Mouse (Mus musculus) adipocyte (in vitro differentiated cells): ENCODE measurements around the gene Osbpl6.

Experiments
- DNase-seq: peaks from one replicate; pipeline ENCODE4 v3.0.0-alpha.2; 2016; ENCODE audit warnings: low spot score

Gene Osbpl6

GRCm38 (mm10) chr2:76498891-76499290, 92.6 kb downstream of the Osbpl6 start:
- DNase-seq: no peak

- no peak for DNase-seq
Observed at GRCm38 (mm10) chr2:76504122-76504839, 98.0 kb downstream of the Osbpl6 start.

GRCm38 (mm10) chr2:76504989-76505388, 98.7 kb downstream of the Osbpl6 start:
- no peak for DNase-seq

GRCm38 (mm10) chr2:76511281-76511721, 105.0 kb downstream of the Osbpl6 start:
- no peak for DNase-seq

GRCm38 (mm10) chr2:76512133-76512532, 105.8 kb downstream of the Osbpl6 start:
- DNase-seq: no peak

GRCm38 (mm10) chr2:76512888-76513287, 106.6 kb downstream of the Osbpl6 start:
- no peak for DNase-seq

- no peak for DNase-seq
Observed at GRCm38 (mm10) chr2:76513296-76513695, 107.0 kb downstream of the Osbpl6 start.

- DNase-seq: no peak
Observed at GRCm38 (mm10) chr2:76517471-76517870, 111.2 kb downstream of the Osbpl6 start.

- no peak for DNase-seq
Observed at GRCm38 (mm10) chr2:76518407-76519063, 112.2 kb downstream of the Osbpl6 start.

GRCm38 (mm10) chr2:76521585-76521984, 115.3 kb downstream of the Osbpl6 start:
- no peak for DNase-seq

GRCm38 (mm10) chr2:76524451-76524850, 118.1 kb downstream of the Osbpl6 start:
- no peak for DNase-seq

GRCm38 (mm10) chr2:76525645-76526044, 119.3 kb downstream of the Osbpl6 start:
- no peak for DNase-seq

GRCm38 (mm10) chr2:76532490-76533126, 126.3 kb downstream of the Osbpl6 start:
- DNase-seq: no peak

GRCm38 (mm10) chr2:76534932-76535331, 128.6 kb downstream of the Osbpl6 start:
- no peak for DNase-seq

GRCm38 (mm10) chr2:76541900-76542299, 135.6 kb downstream of the Osbpl6 start:
- DNase-seq: no peak

GRCm38 (mm10) chr2:76542921-76543320, 136.6 kb downstream of the Osbpl6 start:
- no peak for DNase-seq

GRCm38 (mm10) chr2:76545539-76545938, 139.2 kb downstream of the Osbpl6 start:
- DNase-seq: no peak

- DNase-seq: no peak
Observed at GRCm38 (mm10) chr2:76548171-76548570, 141.9 kb downstream of the Osbpl6 start.

GRCm38 (mm10) chr2:76548836-76549235, 142.5 kb downstream of the Osbpl6 start:
- DNase-seq: no peak

GRCm38 (mm10) chr2:76549316-76549715, 143.0 kb downstream of the Osbpl6 start:
- no peak for DNase-seq

- DNase-seq: no peak
Observed at GRCm38 (mm10) chr2:76555852-76556558, 149.7 kb downstream of the Osbpl6 start.

- DNase-seq: no peak
Observed at GRCm38 (mm10) chr2:76560146-76560545, 153.8 kb downstream of the Osbpl6 start.
